Mouse (Mus musculus): ENCODE data around the gene Rbsn.

DNA sequence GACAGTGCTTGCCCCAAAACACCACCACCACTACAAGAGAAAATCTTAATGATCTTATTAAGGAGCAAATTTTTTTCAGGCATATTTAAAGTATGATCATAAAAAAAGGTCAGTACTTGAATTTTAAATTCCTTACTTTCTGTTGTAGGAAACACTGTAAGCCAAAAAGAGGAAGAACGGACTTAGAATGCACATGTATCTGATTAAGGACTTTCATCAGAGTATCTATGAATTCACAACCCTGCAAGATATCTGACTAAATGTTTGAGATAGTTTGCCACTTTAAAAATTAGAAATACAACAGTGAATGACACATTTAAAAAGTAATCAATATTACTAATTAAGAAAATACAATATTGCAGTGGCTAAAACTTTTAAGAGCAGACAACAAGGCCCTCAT lies 38.3 kb downstream of the Rbsn start:
- no peak for TF ChIP-seq CTCF (IDR thresholded peaks at IDR 0.05; ENCODE audit: low read depth)
- TF ChIP-seq EP300 (optimal IDR thresholded peaks at IDR 0.05), result no peak

All from stomach, postnatal 0 days (tissue).